Mouse (Mus musculus) myocyte (in vitro differentiated cells): ENCODE data around the gene Zcchc13.
"Not testable (repeated sequence)": the region's sequence is repeated elsewhere in the genome, so short reads cannot be mapped to it uniquely, and the experiment has no call there.

Source experiments
- CEBPB ChIP-seq: IDR thresholded peaks from 2 replicates; pipeline ENCODE4 v1.6.1; 2011; ENCODE audit warnings: mild to moderate bottlenecking, moderate library complexity; ENCODE audit not compliant: poor library complexity, insufficient read depth, severe bottlenecking
- E2F4 ChIP-seq: IDR thresholded peaks from one replicate; pipeline ENCODE4 v1.6.1; 2011; ENCODE audit warnings: mild to moderate bottlenecking, control low read depth, moderate library complexity; ENCODE audit not compliant: insufficient read depth
- MAX ChIP-seq: IDR thresholded peaks from one replicate; pipeline ENCODE4 v1.6.1; 2011; ENCODE audit warnings: low read depth, mild to moderate bottlenecking, control low read depth
- MYOD1 ChIP-seq, 3 experiments: IDR thresholded peaks; one replicate each; pipeline ENCODE4 v1.6.1; 2011; ENCODE audit warnings: control low read depth in 2 of 3, low read depth in 2 of 3, mild to moderate bottlenecking in 2 of 3, moderate library complexity in 1 of 3; ENCODE audit not compliant: insufficient read length in 2 of 3, control insufficient read depth in 1 of 3
- MYOG ChIP-seq, 3 experiments: IDR thresholded peaks; one replicate each; pipeline ENCODE4 v1.6.1; 2011; ENCODE audit warnings: control low read depth in 2 of 3, low read depth in 2 of 3, mild to moderate bottlenecking in 2 of 3; ENCODE audit not compliant: insufficient read length in 2 of 3, control insufficient read depth in 1 of 3, insufficient read depth in 1 of 3
- POLR2A ChIP-seq: IDR thresholded peaks from one replicate; pipeline ENCODE4 v1.6.1; 2011; ENCODE audit warnings: low read depth, mild to moderate bottlenecking, control low read depth, moderate library complexity; ENCODE audit not compliant: insufficient read length
- POLR2AphosphoS2 ChIP-seq: IDR thresholded peaks from one replicate; pipeline ENCODE4 v1.6.1; 2011; ENCODE audit warnings: low read depth, control low read depth; ENCODE audit not compliant: insufficient read length
- TCF12 ChIP-seq: IDR thresholded peaks from one replicate; pipeline ENCODE4 v1.6.1; 2011; ENCODE audit warnings: mild to moderate bottlenecking, control low read depth; ENCODE audit not compliant: poor library complexity, insufficient read depth, severe bottlenecking
- TCF3 ChIP-seq: IDR thresholded peaks from one replicate; pipeline ENCODE4 v1.6.1; 2011; ENCODE audit warnings: low read depth, control low read depth; ENCODE audit not compliant: insufficient read length
- USF1 ChIP-seq: IDR thresholded peaks from one replicate; pipeline ENCODE4 v1.6.1; 2011; ENCODE audit warnings: low read depth, mild to moderate bottlenecking, control low read depth, moderate library complexity

DNA sequence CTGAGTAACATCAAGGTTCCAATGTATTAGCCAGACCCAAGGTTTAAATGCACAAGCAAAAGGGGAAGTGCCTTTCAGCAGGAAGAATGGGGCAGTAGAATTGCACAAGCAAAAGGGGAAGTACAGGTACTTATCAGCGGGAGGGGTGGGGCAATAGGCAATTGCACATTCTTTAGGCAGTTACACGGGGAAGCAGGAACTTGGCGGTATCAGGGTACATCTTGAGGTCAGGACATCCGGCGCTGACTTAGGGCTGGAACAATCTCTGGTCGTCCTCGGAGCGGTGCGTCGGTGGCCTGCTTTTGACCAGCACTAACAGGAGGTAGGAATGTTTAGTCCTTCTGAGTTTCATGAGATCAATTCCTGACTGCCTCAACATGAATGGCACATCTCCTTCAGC is 34.1 kb downstream of the Zcchc13 start:
- TF ChIP-seq POLR2A; MAX; E2F4; TCF12; CEBPB; TCF3; POLR2AphosphoS2; MYOG (IDR thresholded peaks at IDR 0.05; ENCODE audit: control insufficient read depth in 1 of 3, insufficient read depth in 1 of 3, insufficient read length in 2 of 3, low read depth in 2 of 3); USF1; MYOD1 (IDR thresholded peaks at IDR 0.05; ENCODE audit: control insufficient read depth in 1 of 3, insufficient read length in 2 of 3, low read depth in 2 of 3): not testable (repeated sequence)
